Mouse (Mus musculus) hindbrain, embryonic 15.5 days (tissue): ENCODE measurements around the gene Gm17026. TPM values are rescaled to one million over a fixed set of nuclear protein-coding genes. Genes with fewer than 3 reads are reported as not detected.
"Not testable (repeated sequence)": the region's sequence is repeated elsewhere in the genome, so short reads cannot be mapped to it uniquely, and the experiment has no call there.

Experiments
- ATAC-seq: fragments of 200-750 bp; cut with Nextera tagmentation; 2 replicates; pipeline ENCODE4 v1.8.0; 2017; ENCODE audit warnings: low read depth, moderate number of reproducible peaks, moderate TSS enrichment; ENCODE audit not compliant: low FRiP score
- H3K27ac ChIP-seq: fragments of 300-500 bp; sonication (generic); replicated peaks from 2 replicates; pipeline ENCODE4 v1.5.1; 2015; ENCODE audit warnings: mild to moderate bottlenecking, inconsistent platforms
- H3K27me3 ChIP-seq: fragments of 300-500 bp; sonication (generic); 2 replicates; pipeline ENCODE4 v1.6.1; 2015; ENCODE audit warnings: control low read depth, inconsistent platforms
- H3K36me3 ChIP-seq: fragments of 300-500 bp; sonication (generic); 2 replicates; pipeline ENCODE4 v1.6.1; 2015; ENCODE audit warnings: control low read depth, inconsistent platforms
- H3K4me1 ChIP-seq: fragments of 300-500 bp; sonication (generic); replicated peaks from 2 replicates; pipeline ENCODE4 v1.6.1; 2015; ENCODE audit warnings: control low read depth, inconsistent platforms
- H3K4me2 ChIP-seq: fragments of 300-500 bp; sonication (generic); 2 replicates; pipeline ENCODE4 v1.6.1; 2015; ENCODE audit warnings: moderate library complexity, mild to moderate bottlenecking, inconsistent platforms
- H3K4me3 ChIP-seq: fragments of 300-500 bp; sonication (generic); 2 replicates; pipeline ENCODE4 v1.5.1; 2015; ENCODE audit warnings: mild to moderate bottlenecking, inconsistent platforms
- H3K9ac ChIP-seq: fragments of 300-500 bp; sonication (generic); 2 replicates; pipeline ENCODE4 v1.6.1; 2015; ENCODE audit warnings: inconsistent platforms
- H3K9me3 ChIP-seq: fragments of 300-500 bp; sonication (generic); 2 replicates; pipeline ENCODE4 v1.6.1; 2016; ENCODE audit warnings: control low read depth, inconsistent platforms
- WGBS: fragments of 180-500 bp; shearing (Covaris S2); methylation state at CpG from one replicate; pipeline ENCODE4 v1.1.7; 2015; 5-methylcytosine and 5-hydroxymethylcytosine counted together
- microRNA-seq: library from miRNA; unstranded; fragments of <30 nt; microRNA quantifications from one replicate; pipeline ENCODE4, GENCODE M21; 2016
- polyA plus RNA-seq: library from polyadenylated mRNA; unstranded; fragments of >200 nt; fragmentation: Nextera tagmentation; extraction: Ambion mirVana; gene quantifications from 2 replicates; pipeline ENCODE4 v1.2.1, GENCODE M21; 2015

Gene Gm17026
- polyA plus RNA-seq, result not detected in 2 replicates

- 100% methylated on average over 1 of the region's 3 CpGs for WGBS
- not testable (repeated sequence) for H3K27me3 ChIP-seq, H3K27ac ChIP-seq, H3K4me1 ChIP-seq, H3K4me3 ChIP-seq, H3K9ac ChIP-seq, H3K4me2 ChIP-seq, H3K36me3 ChIP-seq, ATAC-seq, H3K9me3 ChIP-seq
These were observed at the start of gene Gm17026 for GRCm38 (mm10) chr14:42259948-42260347. TSS of gene Gm17026 (minus strand) at chr14:42260048.

GRCm38 (mm10) chr14:42297258-42297657 lies 37.4 kb upstream of the Gm17026 start, which contains the start of gene Gm9611:
TSS of gene Gm9611 (minus strand) at chr14:42297358.
- not testable (repeated sequence) for H3K4me1 ChIP-seq, H3K9me3 ChIP-seq, ATAC-seq, H3K9ac ChIP-seq, H3K4me3 ChIP-seq, H3K36me3 ChIP-seq, H3K4me2 ChIP-seq, H3K27ac ChIP-seq, H3K27me3 ChIP-seq
- WGBS, result 83% methylated on average over 1 of the region's 3 CpGs

- not testable (repeated sequence) for H3K36me3 ChIP-seq, H3K4me1 ChIP-seq, H3K4me3 ChIP-seq, H3K27ac ChIP-seq, H3K9me3 ChIP-seq, H3K9ac ChIP-seq, H3K4me2 ChIP-seq, ATAC-seq, H3K27me3 ChIP-seq
- 81% methylated on average over 9 of the region's 10 CpGs for whole genome bisulfite sequencing
These were observed 42.9 kb downstream of the Gm17026 start for GRCm38 (mm10) chr14:42216766-42217537.

Small RNA genes within 50 kb of the gene (microRNA-seq; reads per million reads assigned to microRNA genes)
- gene Gm25208 (not detected), gene Gm25892 (not detected)

Other genes with a start within 250 kb of the Gm17026 start
- gene Gm7951, start 142.7 kb downstream of the Gm17026 start, polyA plus RNA-seq, result not detected in 2 replicates
- gene Gm17027, start 97.4 kb downstream of the Gm17026 start, polyA plus RNA-seq, result not detected in 2 replicates
- gene Gm3573, start 69.3 kb downstream of the Gm17026 start, polyA plus RNA-seq, result not detected in 2 replicates
- gene Gm9611, start 37.3 kb upstream of the Gm17026 start, polyA plus RNA-seq, result not detected in 2 replicates
- not detected in 2 replicates for gene Gm7995, start 50.2 kb upstream of the Gm17026 start, polyA plus RNA-seq
- not detected in 2 replicates for gene Gm8005, start 179.6 kb upstream of the Gm17026 start, polyA plus RNA-seq
- gene Gm8011, start 203.8 kb upstream of the Gm17026 start, polyA plus RNA-seq, result not detected in 2 replicates
- gene Gm8020, start 242.3 kb upstream of the Gm17026 start, polyA plus RNA-seq, result not detected in 2 replicates